In genomic region chr2:91285885-91286505, GRCm38 (mm10) we compare ENCODE assay signal across 8 mouse cellular contexts. TPM values are rescaled to one million over a fixed set of nuclear protein-coding genes. Genes with fewer than 3 reads are reported as not detected.
DNase-seq lines count a peak whose midpoint lies in the region; ATAC-seq and TF ChIP-seq lines count a peak whose summit lies in the region.

No protein-coding gene starts in this region.

- intact Hi-C loops in heart, postnatal 25 days (cut with DNase I) = loop anchor here (1.0 kb wide), 1 partner anchor 194 kb away; no protein-coding TSS in a partner anchor

- no peak overlapping the region for H3K9ac ChIP-seq in embryonic facial prominence, embryonic 14.5 days (ENCODE audit: low read depth, low read length)
- H3K9ac ChIP-seq in hindbrain, embryonic 11.5 days (ENCODE audit: low read depth, low read length) = no peak overlapping the region
- H3K9ac ChIP-seq in midbrain, embryonic 13.5 days (replicated peaks) = no peak overlapping the region; the same call in 1 of the 2 replicates

- DNase-seq in heart, adult 18-20 months = peak; percentile 74 to 89
- no peak for DNase-seq in heart, postnatal 25 days (ENCODE audit: low spot score)
- DNase-seq in adrenal gland, postnatal 4 days (ENCODE audit: low spot score in 2 of 2) = peak; percentile 57 to 73
- peak; percentile 84 for DNase-seq in embryonic facial prominence, embryonic 14.5 days (ENCODE audit: low spot score)
- DNase-seq in hindbrain, embryonic 11.5 days (ENCODE audit: low spot score) = peak; percentile 88
- DNase-seq in left cerebral cortex, adult 8-10 months (ENCODE audit: low spot score in 2 of 2) = peak; percentile 32 to 65
- DNase-seq in spleen, adult 2 months (ENCODE audit: low read depth in 1 of 2, low spot score in 2 of 2) = peak; percentile 7 to 48

- TF ChIP-seq CTCF in spleen, adult 2 months (IDR thresholded peaks at IDR 0.05; ENCODE audit: extremely low read depth, insufficient read depth, insufficient read length, insufficient replicate concordance) = peak; percentile 86

- ATAC-seq in embryonic facial prominence, embryonic 14.5 days (ENCODE audit: low read depth) = 0 out of 2 replicates have a peak, but pooled peaks have one; percentile 24
- ATAC-seq in hindbrain, embryonic 11.5 days (ENCODE audit: low FRiP score) = peak; percentile 53; the same call in 1 of the 2 replicates
- peak; percentile 62; the same call in 1 of the 2 replicates for ATAC-seq in midbrain, embryonic 13.5 days

- H3K4me1 ChIP-seq in embryonic facial prominence, embryonic 14.5 days (ENCODE audit: control insufficient read depth, insufficient read depth, low read length) = peaks cover 3% of the 10 kb centered on the region
- H3K4me1 ChIP-seq in hindbrain, embryonic 11.5 days (replicated peaks; ENCODE audit: control insufficient read depth, insufficient read depth, low read length) = no peaks in the 10 kb centered on the region
- H3K4me1 ChIP-seq in midbrain, embryonic 13.5 days (replicated peaks) = peaks cover 6% of the 10 kb centered on the region
- H3K4me1 ChIP-seq in spleen, adult 2 months (ENCODE audit: control insufficient read depth, insufficient read depth, insufficient read length) = no peaks in the 10 kb centered on the region

- no peak overlapping the region for H3K4me2 ChIP-seq in embryonic facial prominence, embryonic 14.5 days (ENCODE audit: low read depth, low read length)
- no peak overlapping the region for H3K4me2 ChIP-seq in hindbrain, embryonic 11.5 days (replicated peaks; ENCODE audit: low read depth, low read length)
- no peak overlapping the region for H3K4me2 ChIP-seq in midbrain, embryonic 13.5 days (replicated peaks)

- 15% methylated on average over 7 of the region's 7 CpGs for whole genome bisulfite sequencing in embryonic facial prominence, embryonic 14.5 days
- WGBS in hindbrain, embryonic 11.5 days = 15% methylated on average over 7 of the region's 7 CpGs
- WGBS in midbrain, embryonic 13.5 days = 12% methylated on average over 7 of the region's 7 CpGs
- 20% methylated on average over 7 of the region's 7 CpGs for WGBS in spleen, adult 2 months

- no peak overlapping the region for H3K4me3 ChIP-seq in embryonic facial prominence, embryonic 14.5 days (ENCODE audit: low read depth, low read length)
- H3K4me3 ChIP-seq in hindbrain, embryonic 11.5 days (ENCODE audit: low read depth, low read length) = no peak overlapping the region
- H3K4me3 ChIP-seq in midbrain, embryonic 13.5 days (replicated peaks) = no peak overlapping the region
- H3K4me3 ChIP-seq in spleen, adult 2 months (ENCODE audit: extremely low read depth, insufficient read depth, insufficient read length) = no peak overlapping the region

- H3K27ac ChIP-seq in embryonic facial prominence, embryonic 14.5 days (replicated peaks; ENCODE audit: low read depth, low read length) = no peak overlapping the region
- H3K27ac ChIP-seq in hindbrain, embryonic 11.5 days (ENCODE audit: low read depth, low read length) = no peak overlapping the region
- no peak overlapping the region for H3K27ac ChIP-seq in midbrain, embryonic 13.5 days
- no peak overlapping the region for H3K27ac ChIP-seq in spleen, adult 2 months (ENCODE audit: insufficient read depth, low read length)

- H3K36me3 ChIP-seq in embryonic facial prominence, embryonic 14.5 days (ENCODE audit: control insufficient read depth, insufficient read depth, low read length) = no peaks in the 10 kb centered on the region
- H3K36me3 ChIP-seq in hindbrain, embryonic 11.5 days (ENCODE audit: control insufficient read depth, insufficient read depth, low read length) = no peaks in the 10 kb centered on the region
- peaks cover 22% of the 10 kb centered on the region for H3K36me3 ChIP-seq in midbrain, embryonic 13.5 days
- H3K36me3 ChIP-seq in spleen, adult 2 months (ENCODE audit: control insufficient read depth, insufficient read depth, low read length) = no peaks in the 10 kb centered on the region

- H3K9me3 ChIP-seq in embryonic facial prominence, embryonic 14.5 days (ENCODE audit: control insufficient read depth, low read length) = no peaks in the 10 kb centered on the region
- H3K9me3 ChIP-seq in hindbrain, embryonic 11.5 days (ENCODE audit: control insufficient read depth, low read length) = no peaks in the 10 kb centered on the region
- H3K9me3 ChIP-seq in midbrain, embryonic 13.5 days = no peaks in the 10 kb centered on the region; the same call in 1 of the 2 replicates

- TF ChIP-seq POLR2A in spleen, adult 2 months (IDR thresholded peaks at IDR 0.05; ENCODE audit: low read depth, low read length) = no peak

- H3K27me3 ChIP-seq in embryonic facial prominence, embryonic 14.5 days (replicated peaks; ENCODE audit: control insufficient read depth, insufficient read depth, low read length) = no peaks in the 10 kb centered on the region
- no peaks in the 10 kb centered on the region for H3K27me3 ChIP-seq in hindbrain, embryonic 11.5 days (ENCODE audit: control insufficient read depth, insufficient read depth, low read length)
- H3K27me3 ChIP-seq in midbrain, embryonic 13.5 days = no peaks in the 10 kb centered on the region
- no peaks in the 10 kb centered on the region for H3K27me3 ChIP-seq in spleen, adult 2 months (ENCODE audit: control insufficient read depth, insufficient read depth, low read length)

RNA-seq across cellular contexts. Expression of gene Arfgap2, which starts 21.2 kb away (rescaled TPM):
- 10 to 100 TPM; 52.1 to 54.1 TPM for total RNA-seq in heart, adult 18-20 months (2021)
- 10 to 100 TPM; 56.2 TPM for total RNA-seq in heart, postnatal 25 days (2021)
- total RNA-seq in adrenal gland, postnatal 4 days (2021) = 100 to 1,000 TPM; 112 to 119 TPM
- 68.1 and 79.3 TPM in 2 replicates for polyA plus RNA-seq in embryonic facial prominence, embryonic 14.5 days (2014; fragmentation: Nextera tagmentation; extraction: Ambion mirVana)
- 66.1 and 78.9 TPM in 2 replicates for polyA plus RNA-seq in hindbrain, embryonic 11.5 days (2014; fragmentation: Nextera tagmentation; extraction: Ambion mirVana)
- total RNA-seq in left cerebral cortex, adult 8-10 months (2022) = 10 to 100 TPM; 74.4 to 80.8 (median 79.3) TPM
- 82.6 and 84.5 TPM in 2 replicates for polyA plus RNA-seq in midbrain, embryonic 13.5 days (2015; fragmentation: Nextera tagmentation; extraction: Ambion mirVana)
- polyA plus RNA-seq in spleen, adult 2 months (2012; rRNA removed) = 32.0 and 32.7 TPM in 2 replicates

RNA-seq across cellular contexts. Expression of gene Pacsin3, which starts 30.2 kb away (rescaled TPM):
- 100 to 1,000 TPM; 137 to 170 TPM for total RNA-seq in heart, adult 18-20 months (2021)
- 100 to 1,000 TPM; 133 to 138 TPM for total RNA-seq in heart, postnatal 25 days (2021)
- total RNA-seq in adrenal gland, postnatal 4 days (2021) = 100 to 1,000 TPM; 111 to 112 TPM
- polyA plus RNA-seq in embryonic facial prominence, embryonic 14.5 days (2014; fragmentation: Nextera tagmentation; extraction: Ambion mirVana) = 59.9 and 64.3 TPM in 2 replicates
- 16.4 and 17.3 TPM in 2 replicates for polyA plus RNA-seq in hindbrain, embryonic 11.5 days (2014; fragmentation: Nextera tagmentation; extraction: Ambion mirVana)
- 10 to 100 TPM; 40.3 to 47.5 (median 45.7) TPM for total RNA-seq in left cerebral cortex, adult 8-10 months (2022)
- 15.6 and 16.2 TPM in 2 replicates for polyA plus RNA-seq in midbrain, embryonic 13.5 days (2015; fragmentation: Nextera tagmentation; extraction: Ambion mirVana)
- polyA plus RNA-seq in spleen, adult 2 months (2012; rRNA removed) = 2.2 and 3.8 TPM in 2 replicates

RNA-seq across cellular contexts. Expression of gene Ddb2, which starts 49.2 kb away (rescaled TPM):
- total RNA-seq in heart, adult 18-20 months (2021) = 1 to 10 TPM; 2.3 to 3.4 TPM
- 1 to 10 TPM; 2.9 to 3.1 TPM for total RNA-seq in heart, postnatal 25 days (2021)
- total RNA-seq in adrenal gland, postnatal 4 days (2021) = 10 to 100 TPM; 19.1 to 19.7 TPM
- 14.1 and 16.3 TPM in 2 replicates for polyA plus RNA-seq in embryonic facial prominence, embryonic 14.5 days (2014; fragmentation: Nextera tagmentation; extraction: Ambion mirVana)
- 6.2 and 8.6 TPM in 2 replicates for polyA plus RNA-seq in hindbrain, embryonic 11.5 days (2014; fragmentation: Nextera tagmentation; extraction: Ambion mirVana)
- total RNA-seq in left cerebral cortex, adult 8-10 months (2022) = 10 to 100 TPM; 12.7 to 15.5 (median 13.2) TPM
- 15.1 TPM in 2 replicates for polyA plus RNA-seq in midbrain, embryonic 13.5 days (2015; fragmentation: Nextera tagmentation; extraction: Ambion mirVana)
- 16.2 and 18.3 TPM in 2 replicates for polyA plus RNA-seq in spleen, adult 2 months (2012; rRNA removed)
